Mouse (Mus musculus): ENCODE measurements at regions not wholly inside any gene's neighbourhood (a gene's known extent, or its start where the extent isn't known, plus 50 kb on each side); places are given as distances from the start of the nearest gene placed in this dataset.

GRCm38 (mm10) chr2:51822976-51823375 is 112.0 kb downstream of the Rbm43 start:
- DNase-seq (ENCODE audit: low read depth), result no peak

DNA sequence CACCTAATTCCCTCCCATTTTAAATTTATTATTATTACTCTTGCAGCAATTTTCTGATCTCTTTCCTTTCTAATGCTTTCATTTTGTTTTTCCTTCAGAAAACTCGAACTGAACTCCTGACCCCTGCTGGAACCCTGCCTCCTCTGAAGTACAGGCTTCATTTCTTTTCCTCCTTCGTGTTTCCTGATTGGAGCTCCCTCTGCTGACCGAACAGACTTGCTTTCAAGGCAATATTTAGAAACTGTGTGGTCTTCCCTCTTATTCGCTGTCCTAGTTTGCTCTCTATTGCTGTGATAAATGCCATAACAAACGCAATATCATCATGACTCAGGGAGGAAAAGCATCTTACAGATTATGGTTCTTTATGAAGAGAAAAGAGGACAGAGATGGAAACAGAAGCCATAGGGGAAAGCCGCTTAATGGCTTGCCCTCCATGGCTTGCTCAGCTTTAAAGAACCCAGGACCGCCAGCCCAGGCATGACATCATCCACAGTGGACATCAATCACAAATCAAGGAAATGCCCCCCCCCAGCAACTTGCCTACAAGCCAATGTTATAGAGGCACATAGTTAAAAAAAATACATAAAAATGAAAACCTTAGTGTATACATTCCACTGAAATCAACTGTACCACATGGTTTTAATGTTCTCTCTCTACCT is 104.5 kb downstream of the Rbm43 start:
- DNase-seq (ENCODE audit: low read depth), result peak; percentile 53

- DNase-seq (ENCODE audit: low read depth), result no peak
Measured at GRCm38 (mm10) chr2:51830965-51831720, 103.8 kb downstream of the Rbm43 start.

DNA sequence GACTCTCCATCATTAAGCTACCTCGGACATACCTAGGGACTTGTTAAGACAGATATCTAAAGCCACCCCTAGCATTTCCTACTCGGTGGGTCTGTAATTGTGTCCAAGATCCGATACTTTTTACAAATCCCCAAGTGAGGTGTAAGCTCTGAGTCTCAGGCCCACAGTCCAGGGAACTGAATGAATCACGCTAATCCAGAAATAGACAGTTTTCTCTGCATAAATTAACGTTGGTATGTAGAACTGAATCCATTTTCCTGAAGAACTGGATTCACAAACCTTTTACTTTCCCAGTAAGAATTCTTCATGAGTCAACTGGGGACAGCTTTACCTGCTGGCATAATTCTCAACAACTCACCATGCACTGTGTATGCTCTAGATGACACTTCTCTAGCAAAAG is 97.1 kb downstream of the Rbm43 start:
- no peak for DNase-seq (ENCODE audit: low read depth)

DNA sequence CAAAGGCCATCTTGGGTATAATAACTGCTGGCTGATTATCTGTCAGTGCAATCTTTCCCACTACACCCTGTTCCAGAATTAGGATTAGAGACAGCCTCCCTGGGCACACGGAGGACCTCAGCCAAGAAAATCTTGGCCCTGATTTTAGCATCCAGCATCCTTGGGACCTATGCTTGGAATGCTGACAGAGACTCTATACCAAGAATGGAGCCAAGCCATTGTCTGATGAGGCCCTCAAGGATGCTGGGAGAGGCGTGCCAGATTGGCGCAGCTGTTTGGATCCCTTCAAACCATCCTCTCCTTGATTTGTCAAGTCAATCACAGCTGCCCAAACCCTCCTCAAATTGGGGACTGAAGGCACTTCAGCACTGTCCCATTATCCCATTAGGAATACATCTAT is 94.2 kb downstream of the Rbm43 start:
- no peak for DNase-seq (ENCODE audit: low read depth)

DNA sequence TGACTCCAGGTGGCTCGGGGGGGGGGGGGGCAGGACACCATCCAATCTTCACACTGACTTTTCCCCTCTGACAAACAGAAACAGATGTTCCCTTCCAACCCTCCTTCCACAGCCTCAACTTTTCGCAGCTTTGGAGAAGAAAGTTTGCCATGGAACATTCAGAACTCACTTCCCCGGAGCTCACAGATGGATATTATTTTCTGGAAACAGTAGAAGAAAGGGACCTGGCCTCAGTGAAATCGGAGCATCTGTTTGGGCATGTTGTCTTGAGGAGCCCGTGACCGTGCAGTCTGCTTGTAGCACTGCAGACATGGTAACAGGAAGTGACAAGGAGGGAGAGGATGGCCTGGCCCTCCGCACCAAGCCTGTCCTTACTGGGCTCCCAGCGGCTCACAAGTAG is 90.1 kb downstream of the Rbm43 start:
- DNase-seq (ENCODE audit: low read depth), result no peak

DNA sequence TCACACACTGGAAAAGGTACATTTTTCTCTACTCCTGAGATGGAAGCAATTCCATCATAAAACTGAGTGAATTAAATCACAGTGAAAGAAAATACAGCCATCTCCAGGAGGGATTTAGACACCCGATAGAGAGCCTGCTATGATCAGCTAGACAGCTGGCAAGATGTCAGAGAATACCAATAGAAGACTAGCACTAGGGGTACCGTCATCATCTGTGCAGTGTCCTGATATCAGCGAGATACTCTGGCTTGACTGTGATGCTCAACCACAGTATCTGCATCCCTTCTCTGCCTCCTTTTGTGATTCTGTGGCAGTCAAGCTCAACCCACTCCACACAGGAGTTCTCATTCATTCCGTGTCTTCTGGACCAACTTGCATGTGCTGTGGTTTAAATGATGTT is 87.4 kb downstream of the Rbm43 start:
- no peak for DNase-seq (ENCODE audit: low read depth)

DNA sequence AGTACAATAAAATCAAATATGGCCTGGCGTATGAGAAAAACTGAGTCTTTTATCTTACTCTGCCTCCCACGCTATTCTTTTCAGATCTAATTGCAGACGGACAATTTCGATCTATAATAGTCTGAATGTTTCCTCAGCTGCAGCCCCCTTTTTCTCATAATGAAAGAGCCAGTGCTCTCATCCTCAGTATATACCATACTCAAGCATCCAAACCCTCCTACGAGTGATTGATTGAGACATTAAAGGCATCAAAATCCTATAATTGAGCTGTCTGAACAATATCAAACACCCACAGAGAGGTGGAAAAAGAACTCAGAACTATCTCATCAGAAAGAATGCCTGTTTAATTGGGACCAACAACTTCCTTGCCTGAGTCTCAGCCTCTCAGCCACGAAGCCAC is 87.0 kb downstream of the Rbm43 start:
- DNase-seq (ENCODE audit: low read depth), result no peak

DNA sequence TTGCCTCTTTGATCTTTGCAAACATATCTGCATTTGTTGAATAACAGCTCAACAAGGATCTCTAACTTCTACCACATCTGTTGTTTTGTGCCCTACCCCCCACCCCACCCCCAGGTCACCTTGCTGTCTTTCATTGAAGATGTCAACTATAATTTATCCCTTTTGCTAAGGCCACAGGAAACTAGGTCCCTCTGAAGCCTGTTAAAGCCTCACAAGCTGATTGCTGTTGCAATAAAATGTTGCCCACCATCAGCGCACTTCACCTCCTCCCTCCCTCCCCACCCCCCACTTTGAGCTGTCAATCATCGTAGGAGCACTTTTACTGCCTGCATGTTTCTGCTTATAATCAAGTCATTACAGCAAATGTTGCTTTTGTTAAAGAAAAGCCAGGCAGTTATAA is 86.5 kb downstream of the Rbm43 start:
- no peak for DNase-seq (ENCODE audit: low read depth)

DNA sequence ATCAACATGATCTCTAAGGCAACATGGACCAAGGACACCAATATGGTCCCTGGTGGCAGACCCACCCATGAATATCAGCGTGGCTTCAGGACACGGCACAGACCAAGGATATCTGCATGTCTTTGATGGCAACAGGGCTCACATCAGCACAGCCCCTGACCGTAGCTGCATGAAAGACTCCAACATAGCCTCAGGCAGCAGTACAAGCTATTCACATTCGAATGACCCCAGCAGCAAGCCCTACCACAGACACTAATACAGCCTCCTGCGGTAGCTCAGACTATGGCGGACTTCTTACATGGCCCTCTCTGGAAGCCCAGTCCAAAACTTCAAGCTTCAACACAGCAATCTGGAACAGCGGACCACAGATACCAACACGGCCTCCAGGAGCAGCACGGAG is 84.4 kb downstream of the Rbm43 start:
- DNase-seq (ENCODE audit: low read depth), result no peak

DNA sequence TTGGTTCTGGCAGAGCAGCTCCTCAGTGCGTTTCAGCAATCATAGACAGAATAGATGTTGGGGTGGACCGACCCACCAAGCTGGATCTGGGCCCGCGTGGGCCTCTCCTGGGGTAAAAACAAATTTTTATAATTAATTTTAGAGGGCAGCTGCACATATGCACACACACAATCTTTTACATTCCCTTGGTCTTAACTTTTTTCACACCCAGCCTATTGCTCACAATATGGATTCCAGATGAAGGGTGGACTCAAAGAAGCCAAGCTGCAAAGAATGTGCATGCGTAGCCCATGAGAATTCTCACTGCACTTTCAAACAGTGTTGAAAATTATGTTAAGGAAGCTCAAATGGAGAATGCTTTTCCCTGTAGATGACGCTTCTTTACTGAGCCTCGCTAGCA is 83.3 kb downstream of the Rbm43 start:
- DNase-seq (ENCODE audit: low read depth), result no peak

DNA sequence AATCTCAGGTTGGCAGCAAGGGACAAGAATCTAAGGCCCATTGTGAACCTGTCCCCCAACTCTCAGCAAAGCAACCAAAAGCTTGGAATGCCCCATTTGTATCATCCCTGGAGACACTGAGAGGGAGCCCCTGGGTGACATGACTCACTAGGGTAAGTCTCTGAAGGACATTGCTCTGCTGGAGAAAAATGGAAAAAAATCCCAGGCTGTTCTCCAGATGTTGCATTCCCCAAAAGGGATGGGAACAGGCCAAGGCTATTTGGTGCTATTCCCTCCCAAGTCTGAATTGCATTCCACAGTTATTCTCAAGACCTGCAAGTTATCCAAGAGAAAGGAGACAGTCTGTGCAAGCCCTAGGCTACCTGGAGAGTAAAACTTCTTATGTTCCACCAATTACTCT is 77.7 kb downstream of the Rbm43 start:
- DNase-seq (ENCODE audit: low read depth), result no peak

DNA sequence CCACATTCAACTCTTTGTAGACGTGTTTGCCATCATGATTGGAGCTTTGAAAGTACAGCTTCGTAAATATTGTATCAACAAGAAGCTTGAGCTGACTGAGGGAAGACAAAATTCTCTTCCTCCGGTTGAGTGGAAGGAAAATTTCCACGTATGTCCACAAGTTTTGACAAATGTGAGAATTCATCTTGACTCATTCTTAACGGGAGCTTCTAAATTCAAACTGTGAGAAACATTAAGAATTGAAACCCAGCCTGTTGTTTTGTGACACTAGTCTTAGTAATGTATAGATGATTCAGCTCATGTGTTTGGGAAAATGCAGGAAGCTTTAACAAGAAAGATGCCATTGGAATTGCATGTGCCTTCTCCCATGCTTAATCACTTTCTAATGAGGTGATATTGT is 68.9 kb downstream of the Rbm43 start:
- no peak for DNase-seq (ENCODE audit: low read depth)

DNA sequence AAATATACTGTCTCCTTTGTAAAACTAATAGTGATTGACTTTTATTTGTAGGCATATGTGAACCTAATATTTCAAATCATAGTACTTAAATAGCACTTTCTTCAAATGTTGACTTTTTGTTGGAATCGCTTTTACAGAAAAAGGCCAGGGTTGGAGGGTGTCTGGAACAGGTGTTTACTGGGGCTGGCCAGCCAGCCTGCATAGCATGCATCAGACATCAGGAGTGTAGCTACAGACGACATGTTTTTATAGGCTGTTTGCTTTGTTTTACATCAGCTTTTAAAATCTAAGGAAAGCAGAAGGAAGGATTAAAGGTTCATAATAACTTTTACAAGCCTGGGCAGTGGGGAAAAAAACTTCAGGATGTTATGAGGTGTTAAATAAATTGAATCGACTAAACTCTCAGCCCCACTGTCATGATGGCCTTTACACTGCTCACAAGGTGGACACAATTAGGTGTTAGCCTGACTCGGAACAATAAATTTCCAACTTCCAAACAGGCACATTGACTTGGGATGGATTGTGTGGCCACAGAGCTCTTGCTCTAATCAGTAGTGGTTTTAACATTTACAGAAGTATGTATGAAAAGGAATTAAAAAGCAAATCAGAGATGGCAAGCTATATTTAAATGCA is 66.0 kb downstream of the Rbm43 start:
- DNase-seq (ENCODE audit: low read depth), result no peak

- no peak for DNase-seq (ENCODE audit: low read depth)
Measured at GRCm38 (mm10) chr2:51871571-51871970, 63.4 kb downstream of the Rbm43 start.

Data from fibroblast of lung, adult 2 months (primary cell).